Mouse (Mus musculus) heart, embryonic 11.5 days (tissue): ENCODE results near the gene Gtsf1. TPM values are rescaled to one million over a fixed set of nuclear protein-coding genes. Genes with fewer than 3 reads are reported as not detected.

Source experiments
- ATAC-seq: fragments of 200-750 bp; cut with Nextera tagmentation; replicated peaks from 2 replicates; pipeline ENCODE4 v1.8.0; 2017; ENCODE audit warnings: moderate library complexity; ENCODE audit not compliant: insufficient number of reproducible peaks, low FRiP score, low TSS enrichment
- H3K27ac ChIP-seq: fragments of 300-500 bp; sonication (generic); 2 replicates; pipeline ENCODE4 v1.5.1; 2014; ENCODE audit warnings: mild to moderate bottlenecking, low read depth, low read length
- H3K27me3 ChIP-seq: fragments of 300-500 bp; sonication (generic); 2 replicates; pipeline ENCODE4 v1.6.1; 2014; ENCODE audit warnings: mild to moderate bottlenecking, low read length, mixed read lengths; ENCODE audit not compliant: control insufficient read depth, insufficient read depth
- H3K36me3 ChIP-seq: fragments of 300-500 bp; sonication (generic); 2 replicates; pipeline ENCODE4 v1.6.1; 2014; ENCODE audit warnings: mild to moderate bottlenecking, low read length, moderate library complexity, mixed read lengths; ENCODE audit not compliant: control insufficient read depth, insufficient read depth
- H3K4me1 ChIP-seq: fragments of 300-500 bp; sonication (generic); 2 replicates; pipeline ENCODE4 v1.6.1; 2014; ENCODE audit warnings: low read length; ENCODE audit not compliant: control insufficient read depth, insufficient read depth
- H3K4me2 ChIP-seq: fragments of 300-500 bp; sonication (generic); 2 replicates; pipeline ENCODE4 v1.6.1; 2014; ENCODE audit warnings: mild to moderate bottlenecking, moderate library complexity
- H3K4me3 ChIP-seq: fragments of 300-500 bp; sonication (generic); 2 replicates; pipeline ENCODE4 v1.5.1; 2014; ENCODE audit warnings: low read depth, low read length
- H3K9ac ChIP-seq: fragments of 300-500 bp; sonication (generic); 2 replicates; pipeline ENCODE4 v1.6.1; 2014; ENCODE audit warnings: mild to moderate bottlenecking, low read depth, low read length, moderate library complexity
- H3K9me3 ChIP-seq: fragments of 300-500 bp; sonication (generic); replicated peaks from 2 replicates; pipeline ENCODE4 v1.6.1; 2016; ENCODE audit warnings: low read length; ENCODE audit not compliant: control insufficient read depth
- WGBS: fragments of 180-500 bp; shearing (Covaris S2); extraction: QIAGEN DNeasy Blood & Tissue Kit; methylation state at CpG from one replicate; pipeline ENCODE4 v1.1.7; 2014; ENCODE audit not compliant: insufficient replicate concordance; 5-methylcytosine and 5-hydroxymethylcytosine counted together
- polyA plus RNA-seq: library from polyadenylated mRNA; unstranded; fragments of >200 nt; fragmentation: Nextera tagmentation; extraction: Ambion mirVana; gene quantifications from 2 replicates; pipeline ENCODE4 v1.2.1, GENCODE M21; 2014

Gene Gtsf1
- polyA plus RNA-seq, 1 experiment from 2014 or later, result 38.5 TPM

DNA sequence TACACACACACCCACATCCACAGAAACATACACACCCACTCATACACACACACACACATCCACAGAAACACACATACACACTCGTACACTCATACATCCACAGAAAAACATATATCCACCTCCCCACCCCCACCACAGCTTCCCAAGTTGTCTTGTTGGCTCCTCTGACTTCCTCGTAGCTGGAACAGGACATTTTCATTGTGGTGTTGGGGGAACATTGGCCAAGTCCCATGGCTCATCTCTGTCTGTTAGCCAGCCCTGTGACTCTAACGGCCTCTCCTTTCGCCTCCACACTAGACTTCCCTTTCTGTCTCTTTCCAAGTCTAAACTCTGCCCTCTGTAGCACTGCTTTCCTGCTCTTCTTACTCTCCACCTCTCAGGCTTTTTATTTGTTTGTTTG, 72.5 kb downstream of the Gtsf1 start:
- 76% methylated on average over 4 of the region's 4 CpGs for WGBS
- no peak overlapping the region for H3K4me2 ChIP-seq
- H3K9ac ChIP-seq, result 0 out of 2 replicates have a peak overlapping the region, but pooled peaks have one; percentile 52
- no peak for ATAC-seq
- peaks cover 14% of the 10 kb centered on the region for H3K36me3 ChIP-seq
- no peaks in the 10 kb centered on the region for H3K9me3 ChIP-seq
- no peaks in the 10 kb centered on the region for H3K27me3 ChIP-seq
- peaks cover 65% of the 10 kb centered on the region for H3K4me1 ChIP-seq
- peak overlapping the region; percentile 82 for H3K27ac ChIP-seq
- H3K4me3 ChIP-seq, result no peak overlapping the region

DNA sequence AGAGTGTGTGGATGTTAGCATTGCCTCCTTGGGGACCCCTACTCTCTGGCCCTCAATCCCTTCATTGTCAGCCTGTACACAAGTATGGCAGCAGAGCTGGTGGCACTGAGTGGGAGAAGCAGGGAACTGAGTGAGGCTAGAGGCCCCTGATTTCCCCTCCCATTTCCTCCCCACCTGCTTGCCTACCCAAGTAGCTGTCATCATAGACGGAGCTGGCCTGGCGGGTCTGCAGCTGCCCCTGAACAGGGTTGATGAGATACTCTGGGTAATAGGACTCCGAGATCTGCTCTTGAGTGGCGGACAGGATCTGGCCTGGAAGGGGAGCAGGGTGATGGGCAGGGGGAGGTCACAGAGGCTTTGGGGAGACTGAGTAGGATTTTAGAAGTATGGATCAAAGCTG, 74.1 kb downstream of the Gtsf1 start:
- 50% methylated on average over 4 of the region's 4 CpGs for WGBS
- Histone ChIP-seq H3K4me3 (no peak overlapping the region), H3K9me3 (no peaks in the 10 kb centered on the region), H3K9ac (peak overlapping the region; percentile 49), H3K4me2 (no peak overlapping the region; the same call in 1 of the 2 replicates), H3K27ac (peak overlapping the region; percentile 94), H3K4me1 (peaks cover 52% of the 10 kb centered on the region), H3K36me3 (peaks cover 27% of the 10 kb centered on the region), H3K27me3 (no peaks in the 10 kb centered on the region)
- no peak for ATAC-seq

DNA sequence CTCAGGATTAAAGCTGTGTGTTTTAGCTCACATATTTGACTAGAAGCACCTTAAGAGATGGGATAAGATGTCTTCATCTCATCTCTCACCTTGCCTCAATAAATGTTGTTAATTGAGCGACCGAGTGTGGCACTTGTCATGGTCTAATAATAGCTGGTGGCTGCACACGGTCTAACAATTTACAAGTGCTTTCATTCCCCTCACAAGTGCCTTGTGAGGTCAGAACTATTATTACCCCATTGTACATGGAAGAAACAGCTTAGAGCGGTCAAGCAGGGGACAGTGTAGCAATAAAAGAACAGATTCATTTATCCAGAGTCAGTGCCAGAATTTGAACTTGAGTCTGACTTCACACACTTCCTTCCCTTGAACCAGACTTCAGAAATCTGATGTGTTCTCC, 74.8 kb downstream of the Gtsf1 start:
- Histone ChIP-seq H3K9me3 (no peaks in the 10 kb centered on the region), H3K27ac (peak overlapping the region; percentile 94), H3K9ac (no peak overlapping the region; the same call in 1 of the 2 replicates), H3K27me3 (no peaks in the 10 kb centered on the region), H3K4me1 (peaks cover 52% of the 10 kb centered on the region), H3K4me3 (no peak overlapping the region; the same call in 1 of the 2 replicates), H3K36me3 (peaks cover 34% of the 10 kb centered on the region), H3K4me2 (peak overlapping the region; percentile 14; the same call in 1 of the 2 replicates)
- ATAC-seq, result 0 out of 2 replicates have a peak, but pooled peaks have one; percentile 36
- WGBS, result 40% methylated on average over 4 of the region's 4 CpGs

DNA sequence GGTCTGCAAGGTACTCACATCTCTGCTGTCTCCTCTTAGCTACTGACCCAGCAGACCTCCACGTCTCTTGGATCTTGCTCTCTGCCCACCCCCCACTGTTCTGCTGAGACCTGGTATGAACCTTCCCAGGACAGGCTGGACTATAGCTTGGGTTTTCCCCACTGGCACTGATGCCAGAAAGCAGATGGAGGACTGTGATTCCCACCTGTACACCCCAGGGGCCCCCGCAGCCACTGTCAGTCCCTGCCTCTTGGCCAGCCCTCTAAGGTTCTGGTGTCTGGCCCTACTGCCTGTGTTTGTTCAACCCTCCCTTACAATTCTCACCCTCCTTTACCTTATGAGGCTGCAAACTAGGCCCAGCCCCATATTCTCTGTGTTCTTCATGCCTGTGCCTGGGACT, 75.6 kb downstream of the Gtsf1 start:
- no peak for ATAC-seq
- H3K4me3 ChIP-seq, result no peak overlapping the region
- no peaks in the 10 kb centered on the region for H3K27me3 ChIP-seq
- H3K4me2 ChIP-seq, result no peak overlapping the region
- no peaks in the 10 kb centered on the region for H3K9me3 ChIP-seq
- WGBS, result 87% methylated on average over 2 of the region's 2 CpGs
- H3K4me1 ChIP-seq, result peaks cover 45% of the 10 kb centered on the region
- peak overlapping the region; percentile 40; the same call in 1 of the 2 replicates for H3K9ac ChIP-seq
- H3K36me3 ChIP-seq, result peaks cover 41% of the 10 kb centered on the region
- peak overlapping the region; percentile 94; the same call in 1 of the 2 replicates for H3K27ac ChIP-seq

DNA sequence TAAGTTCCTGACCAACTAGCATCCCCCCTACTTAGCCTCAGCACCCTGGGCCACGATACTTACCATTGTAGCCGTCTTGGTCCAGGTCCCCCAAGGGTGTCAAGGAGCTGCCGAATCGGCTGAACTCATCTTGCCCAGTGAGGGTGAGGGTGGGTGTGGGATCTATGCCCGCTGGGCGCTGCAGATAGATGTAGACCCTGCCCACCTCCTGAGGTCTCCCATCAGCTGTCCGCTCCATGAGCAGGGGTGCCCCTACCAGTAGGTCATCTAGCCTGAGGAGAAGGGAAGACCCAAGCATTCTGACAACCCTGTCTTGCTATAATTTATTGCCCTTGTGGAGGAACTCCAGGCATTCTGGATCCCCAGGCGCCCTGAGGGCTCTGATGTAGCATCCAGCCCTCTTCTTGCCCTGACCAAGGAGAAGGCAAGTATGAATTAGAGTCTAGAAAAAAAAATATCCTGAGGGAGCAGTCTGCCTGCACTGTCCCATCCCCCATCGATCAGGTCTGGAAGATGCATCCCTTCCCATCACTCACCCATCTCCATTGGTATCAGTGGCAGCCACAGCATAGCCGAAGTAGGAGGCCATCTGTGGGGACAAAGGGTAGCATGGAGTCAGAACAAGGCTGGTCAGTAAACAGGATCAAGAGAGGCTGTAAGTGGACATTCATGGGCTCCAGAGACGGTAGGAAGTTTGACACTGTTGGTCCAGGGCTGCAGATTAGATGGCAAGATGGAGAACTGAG, 76.6 kb downstream of the Gtsf1 start:
- ATAC-seq, result no peak
- Histone ChIP-seq H3K36me3 (peaks cover 51% of the 10 kb centered on the region), H3K4me2 (no peak overlapping the region), H3K4me1 (peaks cover 35% of the 10 kb centered on the region), H3K9me3 (no peaks in the 10 kb centered on the region), H3K4me3 (no peak overlapping the region), H3K9ac (no peak overlapping the region), H3K27ac (no peak overlapping the region), H3K27me3 (no peaks in the 10 kb centered on the region)
- WGBS, result 83% methylated on average over 11 of the region's 11 CpGs

DNA sequence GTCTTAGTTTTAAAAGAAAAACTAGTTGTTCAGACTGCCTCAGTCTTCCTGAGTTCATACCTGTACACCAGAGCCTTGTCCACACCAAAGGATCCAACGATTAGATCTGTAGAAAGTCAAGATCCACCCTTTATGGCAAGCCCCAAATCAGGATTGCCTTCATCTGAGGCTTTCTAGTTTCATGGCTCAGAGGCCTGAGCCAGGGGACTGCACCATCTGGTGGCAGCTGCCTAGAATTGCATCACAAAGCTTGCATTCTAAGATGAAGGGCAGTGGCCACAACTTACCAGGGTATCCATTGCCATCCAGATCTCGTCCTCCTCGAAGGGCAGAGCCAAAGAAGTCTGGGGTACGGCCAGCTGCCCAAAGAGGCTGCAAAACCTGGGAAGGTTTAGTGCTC, 77.4 kb downstream of the Gtsf1 start:
- Histone ChIP-seq H3K4me1 (peaks cover 27% of the 10 kb centered on the region), H3K36me3 (peaks cover 54% of the 10 kb centered on the region), H3K9ac (no peak overlapping the region), H3K4me2 (no peak overlapping the region), H3K4me3 (no peak overlapping the region), H3K27ac (no peak overlapping the region), H3K27me3 (no peaks in the 10 kb centered on the region), H3K9me3 (no peaks in the 10 kb centered on the region)
- no peak for ATAC-seq
- WGBS, result 51% methylated on average over 4 of the region's 4 CpGs

Other genes with a start within 250 kb of the Gtsf1 start
- 139 and 146 TPM in 2 replicates for gene Cbx5, start 190.7 kb downstream of the Gtsf1 start, polyA plus RNA-seq
- 572 and 590 TPM in 2 replicates for gene Hnrnpa1, start 190.0 kb downstream of the Gtsf1 start, polyA plus RNA-seq
- gene Nfe2, start 172.1 kb downstream of the Gtsf1 start, polyA plus RNA-seq, result 21.9 and 24.2 TPM in 2 replicates
- 217 and 221 TPM in 2 replicates for gene Copz1, start 157.8 kb downstream of the Gtsf1 start, polyA plus RNA-seq
- gene Gpr84, start 119.9 kb downstream of the Gtsf1 start, polyA plus RNA-seq, result 0.41 and 0.53 TPM in 2 replicates
- gene Zfp385a, start 90.4 kb downstream of the Gtsf1 start, polyA plus RNA-seq, result 10.2 and 11.6 TPM in 2 replicates
- gene Itga5, start 63.7 kb downstream of the Gtsf1 start, polyA plus RNA-seq, result 66.4 and 82.7 TPM in 2 replicates
- not detected in 2 replicates for gene Gtsf2, start 18.0 kb upstream of the Gtsf1 start, polyA plus RNA-seq
- gene Nckap1l, start 23.3 kb upstream of the Gtsf1 start, polyA plus RNA-seq, result 0.87 and 1.9 TPM in 2 replicates
- gene Pde1b, start 72.6 kb upstream of the Gtsf1 start, polyA plus RNA-seq, result 4.0 and 4.3 TPM in 2 replicates
- 82.6 and 82.9 TPM in 2 replicates for gene Ppp1r1a, start 107.5 kb upstream of the Gtsf1 start, polyA plus RNA-seq
- gene Glycam1, start 134.6 kb upstream of the Gtsf1 start, polyA plus RNA-seq, result not detected in 2 replicates